Mouse (Mus musculus): ENCODE measurements at regions not wholly inside any gene's neighbourhood (a gene's known extent, or its start where the extent isn't known, plus 50 kb on each side); places are given as distances from the start of the nearest gene placed in this dataset.

DNA sequence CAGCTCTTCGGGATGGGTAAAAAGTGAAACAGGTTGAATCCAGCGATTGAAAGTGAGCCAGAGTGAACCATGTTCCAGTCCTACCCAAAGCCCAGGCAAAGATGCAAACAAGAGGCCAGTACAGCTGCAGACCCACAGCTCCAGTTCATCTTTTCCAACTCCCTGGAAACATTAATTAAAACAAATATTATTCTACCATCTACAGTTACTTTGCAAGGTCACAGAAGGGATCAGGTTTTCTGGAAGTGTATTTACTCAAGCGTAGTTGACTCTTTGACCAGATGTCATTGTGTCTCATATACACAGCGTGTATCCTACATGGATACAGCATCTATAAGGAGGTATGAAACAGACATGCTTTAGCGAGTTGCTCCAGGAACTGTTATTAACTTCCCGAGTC, 209.3 kb upstream of the Sash1 start:
- TF ChIP-seq POLR2A (IDR thresholded peaks at IDR 0.05; ENCODE audit: insufficient read depth, low read depth, low read length) (no peak), CTCF (IDR thresholded peaks at IDR 0.05) (no peak), EP300 (IDR thresholded peaks at IDR 0.05; ENCODE audit: insufficient read depth, low read depth, low read length) (no peak)

All from heart, adult 2 months (tissue).